Mouse (Mus musculus) liver, embryonic 11.5 days (tissue): ENCODE measurements around the gene Epb41l2. TPM values are rescaled to one million over a fixed set of nuclear protein-coding genes. Genes with fewer than 3 reads are reported as not detected.
A peak's percentile ranks its signal among the peaks of the same experiment; 100 is the strongest.

Experiments used
- ATAC-seq: fragments of 200-750 bp; cut with Nextera tagmentation; replicated peaks from 2 replicates; pipeline ENCODE4 v1.8.0; 2017; ENCODE audit warnings: moderate number of reproducible peaks, mild to moderate bottlenecking, moderate TSS enrichment, moderate library complexity; ENCODE audit not compliant: low FRiP score
- DNase-seq: peaks from one replicate; pipeline ENCODE4 v3.0.0-alpha.2; 2017; ENCODE audit warnings: low spot score
- H3K27ac ChIP-seq: fragments of 300-500 bp; sonication (generic); 2 replicates; pipeline ENCODE4 v1.5.1; 2014; ENCODE audit warnings: mild to moderate bottlenecking, low read depth, low read length, control low read depth
- H3K27me3 ChIP-seq: fragments of 300-500 bp; sonication (generic); replicated peaks from 2 replicates; pipeline ENCODE4 v1.6.1; 2014; ENCODE audit warnings: low read length, mixed read lengths; ENCODE audit not compliant: control insufficient read depth, insufficient read depth
- H3K36me3 ChIP-seq: fragments of 300-500 bp; sonication (generic); 2 replicates; pipeline ENCODE4 v1.6.1; 2014; ENCODE audit warnings: mild to moderate bottlenecking, low read length, moderate library complexity, mixed read lengths; ENCODE audit not compliant: control insufficient read depth, insufficient read depth
- H3K4me1 ChIP-seq: fragments of 300-500 bp; sonication (generic); replicated peaks from 2 replicates; pipeline ENCODE4 v1.6.1; 2014; ENCODE audit warnings: low read length, mixed read lengths; ENCODE audit not compliant: control insufficient read depth, insufficient read depth
- H3K4me2 ChIP-seq: fragments of 300-500 bp; sonication (generic); 2 replicates; pipeline ENCODE4 v1.6.1; 2014; ENCODE audit warnings: mild to moderate bottlenecking, control low read depth, moderate library complexity
- H3K4me3 ChIP-seq: fragments of 300-500 bp; sonication (generic); 2 replicates; pipeline ENCODE4 v1.5.1; 2014; ENCODE audit warnings: low read depth, low read length, control low read depth
- H3K9ac ChIP-seq: fragments of 300-500 bp; sonication (generic); 2 replicates; pipeline ENCODE4 v1.6.1; 2014; ENCODE audit warnings: low read depth, low read length, control low read depth
- H3K9me3 ChIP-seq: fragments of 300-500 bp; sonication (generic); 2 replicates; pipeline ENCODE4 v1.6.1; 2016; ENCODE audit warnings: low read length, inconsistent platforms, mixed read lengths; ENCODE audit not compliant: control insufficient read depth
- WGBS: fragments of 180-500 bp; shearing (Covaris S2); extraction: QIAGEN DNeasy Blood & Tissue Kit; methylation state at CpG from one replicate; pipeline ENCODE4 v1.1.7; 2014; 5-methylcytosine and 5-hydroxymethylcytosine counted together
- polyA plus RNA-seq: library from polyadenylated mRNA; unstranded; fragments of >200 nt; fragmentation: Nextera tagmentation; extraction: Ambion mirVana; gene quantifications from 2 replicates; pipeline ENCODE4 v1.2.1, GENCODE M21; 2014

Epb41l2 gene
- polyA plus RNA-seq, 1 experiment from 2014 or later: 31.1 TPM

DNA sequence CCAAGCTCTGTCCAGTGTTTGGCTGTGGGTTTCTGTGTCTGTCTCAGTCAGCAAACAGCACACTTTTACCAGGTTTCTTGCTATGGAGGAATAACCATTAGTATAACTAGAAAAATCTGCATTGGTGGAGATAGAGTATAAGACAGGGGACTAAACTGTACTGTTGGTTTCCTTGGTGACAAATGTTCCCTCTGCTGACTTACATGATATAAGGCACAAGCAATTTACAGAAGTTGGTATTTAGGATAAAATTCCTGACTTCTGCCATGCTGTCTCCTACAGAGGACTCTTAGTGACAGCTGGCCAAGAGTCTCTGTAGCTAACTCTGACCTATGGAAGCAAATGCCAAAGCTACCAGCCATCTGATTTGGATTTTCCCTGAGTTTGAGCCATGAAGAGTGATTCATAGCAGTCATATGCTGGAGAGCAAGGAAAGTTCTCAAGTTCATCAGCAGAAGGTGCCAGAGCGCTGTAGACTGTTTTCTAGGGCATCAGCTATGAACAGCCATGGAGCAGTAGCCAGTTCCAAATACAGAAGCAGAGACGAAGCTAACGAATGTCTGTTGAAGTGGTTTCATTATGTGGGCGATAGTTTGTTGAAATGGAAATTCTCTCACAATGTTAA is 179.7 kb downstream of the Epb41l2 start:
- no peak for DNase-seq

DNA sequence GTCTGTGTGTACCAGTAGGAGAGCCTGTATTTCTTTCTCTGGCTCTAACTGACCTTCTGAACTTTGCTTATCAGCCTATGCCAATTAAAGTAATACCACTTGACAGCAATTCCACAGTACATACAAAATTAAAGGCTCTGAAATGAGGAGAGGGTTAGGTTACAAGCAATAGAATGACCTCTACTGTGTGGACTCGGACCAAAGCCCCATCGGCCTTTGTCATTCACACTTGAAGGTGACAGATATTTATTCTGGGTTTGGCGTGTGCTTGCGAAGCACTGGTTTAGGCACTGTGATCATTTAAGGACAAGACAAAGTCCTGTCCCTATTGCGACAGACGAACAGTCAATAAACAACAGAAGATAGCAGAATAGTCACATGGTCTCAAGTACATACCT is 180.2 kb downstream of the Epb41l2 start:
- DNase-seq (no peak), ATAC-seq (peak; percentile 41; the same call in 1 of the 2 replicates)
- H3K4me2 ChIP-seq: no peak overlapping the region
- H3K36me3 ChIP-seq: no peaks in the 10 kb centered on the region
- no peaks in the 10 kb centered on the region for H3K9me3 ChIP-seq
- H3K9ac ChIP-seq: no peak overlapping the region
- H3K27me3 ChIP-seq: no peaks in the 10 kb centered on the region
- H3K4me1 ChIP-seq: no peaks in the 10 kb centered on the region
- no peak overlapping the region for H3K27ac ChIP-seq
- no peak overlapping the region for H3K4me3 ChIP-seq
- 64% methylated on average over 6 of the region's 6 CpGs for WGBS

More for the DNA sequence above, 179.7 kb downstream of the Epb41l2 start:
- Histone ChIP-seq H3K4me3 (no peak overlapping the region), H3K4me1 (no peaks in the 10 kb centered on the region), H3K27ac (no peak overlapping the region), H3K27me3 (no peaks in the 10 kb centered on the region), H3K36me3 (no peaks in the 10 kb centered on the region), H3K9me3 (no peaks in the 10 kb centered on the region), H3K9ac (no peak overlapping the region), H3K4me2 (no peak overlapping the region)
- WGBS: 68% methylated on average over 4 of the region's 4 CpGs
- no peak for ATAC-seq

DNA sequence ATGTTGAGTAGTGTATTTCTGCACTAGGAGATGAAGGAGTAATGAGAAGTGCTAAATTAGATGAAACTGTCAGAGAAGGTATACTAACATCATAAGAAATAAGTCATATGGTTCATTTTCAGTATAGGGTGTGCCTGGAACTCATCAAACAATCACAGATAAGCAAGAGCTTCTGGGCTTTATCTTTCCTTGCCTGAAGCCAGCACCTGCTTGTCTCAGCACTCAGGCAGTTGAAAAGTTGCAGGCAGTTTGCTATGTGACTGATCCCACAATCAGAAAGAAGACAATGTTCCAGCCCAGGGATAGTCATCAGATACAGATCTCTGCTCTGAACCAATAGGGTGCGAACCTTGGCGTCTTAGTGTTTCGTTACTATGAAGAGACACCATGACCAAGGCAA is 181.5 kb downstream of the Epb41l2 start:
- Histone ChIP-seq H3K4me1 (no peaks in the 10 kb centered on the region), H3K4me2 (no peak overlapping the region), H3K27ac (no peak overlapping the region), H3K27me3 (no peaks in the 10 kb centered on the region), H3K9ac (no peak overlapping the region), H3K36me3 (no peaks in the 10 kb centered on the region), H3K9me3 (no peaks in the 10 kb centered on the region), H3K4me3 (no peak overlapping the region)
- WGBS: 88% methylated on average over 3 of the region's 3 CpGs
- DNase-seq (no peak), ATAC-seq (no peak)

DNA sequence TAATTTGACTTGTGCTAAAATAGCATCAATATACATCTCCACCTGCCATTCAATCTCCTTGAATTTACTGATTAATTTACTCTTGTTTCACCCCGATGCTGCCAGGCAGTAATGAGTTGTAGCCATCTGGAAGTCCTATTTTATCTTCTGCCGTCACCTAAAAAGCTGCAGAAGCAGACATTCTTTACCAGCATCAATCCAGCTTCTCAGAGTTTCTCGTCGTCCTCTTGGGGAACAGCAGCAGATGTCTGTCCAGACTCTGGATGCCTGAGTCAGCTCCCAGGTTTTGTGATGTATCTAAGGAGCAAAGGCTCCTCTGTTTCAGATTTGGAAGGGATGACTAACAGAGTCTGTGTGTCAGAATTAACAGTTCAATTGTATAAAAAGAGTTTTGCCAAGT is 193.3 kb downstream of the Epb41l2 start:
- no peaks in the 10 kb centered on the region for H3K4me1 ChIP-seq
- no peak overlapping the region for H3K27ac ChIP-seq
- no peaks in the 10 kb centered on the region for H3K9me3 ChIP-seq
- H3K4me3 ChIP-seq: no peak overlapping the region
- H3K27me3 ChIP-seq: no peaks in the 10 kb centered on the region
- WGBS: 57% methylated on average over 4 of the region's 4 CpGs
- H3K4me2 ChIP-seq: no peak overlapping the region
- no peaks in the 10 kb centered on the region for H3K36me3 ChIP-seq
- DNase-seq (no peak), ATAC-seq (no peak)
- no peak overlapping the region for H3K9ac ChIP-seq

DNA sequence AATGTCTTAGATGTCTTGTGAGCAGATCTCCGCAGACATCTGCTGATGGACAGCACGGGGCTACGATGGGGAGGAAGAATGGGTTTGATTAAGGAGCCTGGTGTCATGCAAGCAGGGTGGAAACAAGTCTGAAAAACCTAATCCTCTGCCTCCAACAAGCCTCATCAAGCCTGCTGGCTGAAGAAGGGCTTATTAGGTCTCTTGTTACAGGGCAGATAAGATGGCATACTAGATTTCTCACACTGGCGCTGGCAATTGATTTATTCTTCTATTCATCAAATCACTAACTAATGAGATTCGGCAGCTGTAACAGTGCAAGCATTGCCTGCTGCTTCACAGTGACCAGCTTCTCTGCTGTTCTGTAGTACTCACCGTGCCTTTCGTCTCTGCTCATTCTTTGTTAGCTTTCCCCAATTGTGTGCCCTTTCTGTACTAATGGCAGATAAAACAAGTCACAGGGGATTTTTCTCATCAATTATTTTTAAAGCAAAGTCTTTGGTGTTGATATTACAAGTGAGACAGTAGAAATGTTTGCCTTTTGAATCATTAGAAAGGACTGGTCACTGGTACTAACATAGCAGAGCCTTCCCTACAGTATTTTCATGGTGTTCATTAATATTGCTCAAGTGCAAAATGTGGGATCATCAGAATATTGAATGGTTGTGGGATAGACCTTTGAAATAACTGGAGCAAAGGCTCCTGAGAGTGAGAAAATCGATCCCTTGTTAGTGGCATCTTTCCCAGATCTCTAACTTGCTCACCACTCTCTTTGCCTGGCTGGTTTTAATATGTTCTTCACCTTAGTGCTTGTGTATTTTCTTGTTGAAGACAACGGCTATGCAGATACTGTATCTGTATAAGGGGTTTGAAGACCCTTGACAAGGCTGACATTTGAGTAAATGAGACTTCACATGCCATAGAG is 212.0 kb downstream of the Epb41l2 start:
- 73% methylated on average over 9 of the region's 9 CpGs for WGBS
- H3K4me3 ChIP-seq: no peak overlapping the region
- H3K36me3 ChIP-seq: no peaks in the 10 kb centered on the region
- no peaks in the 10 kb centered on the region for H3K9me3 ChIP-seq
- ATAC-seq: no peak
- no peak for DNase-seq
- no peaks in the 10 kb centered on the region for H3K4me1 ChIP-seq
- no peak overlapping the region for H3K27ac ChIP-seq
- no peaks in the 10 kb centered on the region for H3K27me3 ChIP-seq
- no peak overlapping the region for H3K4me2 ChIP-seq
- no peak overlapping the region for H3K9ac ChIP-seq

Other genes with a start within 250 kb of the Epb41l2 start
- gene Akap7, start 51.9 kb upstream of the Epb41l2 start, polyA plus RNA-seq: 21.6 and 25.3 TPM in 2 replicates
- 2.2 and 2.4 TPM in 2 replicates for gene Smlr1, start 176.5 kb downstream of the Epb41l2 start, polyA plus RNA-seq